Mouse (Mus musculus): ENCODE data around the gene Mrpl23. TPM values are rescaled to one million over a fixed set of nuclear protein-coding genes. Genes with fewer than 3 reads are reported as not detected.

Mrpl23 gene
- polyA plus RNA-seq, 1 experiment from 2014 or later, result 14.2 TPM

DNA sequence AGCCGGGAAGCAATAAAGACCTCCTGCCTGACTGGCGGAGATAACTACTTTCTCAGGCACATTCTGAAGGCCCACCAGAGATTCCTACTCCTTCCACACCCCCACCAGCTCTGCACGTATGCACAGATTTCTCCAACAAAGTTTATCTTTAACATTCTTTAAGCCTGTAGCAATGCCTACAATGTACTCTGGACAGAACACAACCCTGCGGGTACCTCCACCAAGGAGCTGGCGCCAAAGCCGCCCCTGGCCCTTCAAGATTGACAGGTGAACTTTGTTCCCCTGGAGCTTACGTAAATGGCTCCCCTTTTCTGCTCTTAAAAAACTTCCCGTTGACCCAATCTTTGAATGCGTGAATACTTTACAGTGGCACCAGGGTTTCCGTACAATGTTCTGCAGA, 3.1 kb upstream of the Mrpl23 start:
- Histone ChIP-seq H3K4me1 (ENCODE audit: control insufficient read depth, insufficient read depth, low read length) (peaks cover 45% of the 10 kb centered on the region), H3K27ac (ENCODE audit: low read length) (peak overlapping the region; percentile 38; the same call in 1 of the 2 replicates)

GRCm38 (mm10) chr7:142531973-142532521, 439 bp upstream of the Mrpl23 start:
- Histone ChIP-seq H3K27me3 (ENCODE audit: control insufficient read depth, insufficient read depth, low read length) (no peaks in the 10 kb centered on the region), H3K9ac (ENCODE audit: low read length) (peak overlapping the region; percentile 88), H3K4me3 (ENCODE audit: low read length) (no peak overlapping the region), H3K9me3 (replicated peaks; ENCODE audit: control insufficient read depth, low read length) (no peaks in the 10 kb centered on the region), H3K27ac (ENCODE audit: low read length) (peak overlapping the region; percentile 97), H3K36me3 (ENCODE audit: control insufficient read depth, insufficient read depth) (0 out of 2 replicates have a peak, but pooled peaks cover 5% of the 10 kb centered on the region), H3K4me1 (ENCODE audit: control insufficient read depth, insufficient read depth, low read length) (peaks cover 32% of the 10 kb centered on the region), H3K4me2 (ENCODE audit: low read depth, low read length) (peak overlapping the region; percentile 83)
- no peak for ATAC-seq (replicated peaks; ENCODE audit: extremely low read depth, insufficient read depth, low FRiP score)
- 63% methylated on average over 4 of the region's 4 CpGs for WGBS

More for the DNA sequence above, 3.1 kb upstream of the Mrpl23 start:
- Histone ChIP-seq H3K4me3 (ENCODE audit: low read length) (no peak overlapping the region), H3K4me2 (ENCODE audit: low read depth, low read length) (no peak overlapping the region), H3K9ac (ENCODE audit: low read length) (no peak overlapping the region), H3K36me3 (ENCODE audit: control insufficient read depth, insufficient read depth) (no peaks in the 10 kb centered on the region), H3K27me3 (ENCODE audit: control insufficient read depth, insufficient read depth, low read length) (no peaks in the 10 kb centered on the region), H3K9me3 (replicated peaks; ENCODE audit: control insufficient read depth, low read length) (no peaks in the 10 kb centered on the region)
- 44% methylated on average over 10 of the region's 10 CpGs for WGBS
- no peak for ATAC-seq (replicated peaks; ENCODE audit: extremely low read depth, insufficient read depth, low FRiP score)

DNA sequence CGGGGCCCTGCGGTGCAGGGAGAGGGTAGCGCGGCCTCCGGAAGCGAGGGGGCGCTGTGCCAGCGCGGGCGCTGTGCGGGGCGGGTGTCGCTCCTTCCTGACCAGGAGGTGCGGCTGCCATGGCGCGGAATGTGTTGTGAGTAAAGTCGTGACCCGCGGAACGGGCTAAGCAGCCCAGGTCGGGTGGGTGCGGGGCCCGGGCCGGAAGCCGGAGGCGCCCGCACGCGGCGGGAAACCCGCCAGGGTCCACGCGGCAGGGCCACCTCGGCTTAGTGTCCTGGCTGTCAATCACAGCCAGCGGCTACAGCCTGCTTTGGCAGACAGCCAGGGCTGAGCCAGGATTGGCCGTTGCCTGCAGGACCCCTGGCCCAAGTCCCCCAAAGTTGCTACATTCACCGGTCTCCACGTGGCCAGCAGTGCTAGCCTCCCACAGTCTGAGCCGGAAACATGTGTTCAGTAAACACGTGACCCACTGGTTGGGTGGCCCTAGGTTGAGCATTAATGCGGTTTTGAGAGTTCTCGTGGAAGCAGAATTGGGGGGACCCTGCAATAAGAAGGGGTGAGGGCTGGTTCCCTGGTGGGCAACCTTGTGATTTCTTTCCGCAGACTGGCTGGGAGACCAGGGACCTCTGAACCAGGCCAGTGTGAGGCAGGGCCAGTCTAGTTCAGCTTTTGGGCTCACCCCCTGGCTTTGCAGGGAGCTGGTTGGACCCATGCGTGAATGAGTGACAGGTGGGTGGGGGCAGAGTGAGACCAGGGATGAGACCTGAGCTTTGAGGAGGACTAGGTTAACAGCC, 771 bp downstream of the Mrpl23 start:
- peak overlapping the region; percentile 88 for H3K9ac ChIP-seq (ENCODE audit: low read length)
- H3K9me3 ChIP-seq (replicated peaks; ENCODE audit: control insufficient read depth, low read length), result no peaks in the 10 kb centered on the region
- H3K4me1 ChIP-seq (ENCODE audit: control insufficient read depth, insufficient read depth, low read length), result peaks cover 37% of the 10 kb centered on the region
- 2% methylated on average over 44 of the region's 44 CpGs for WGBS
- peak overlapping the region; percentile 83 for H3K4me2 ChIP-seq (ENCODE audit: low read depth, low read length)
- peak overlapping the region; percentile 97 for H3K27ac ChIP-seq (ENCODE audit: low read length)
- H3K4me3 ChIP-seq (ENCODE audit: low read length), result peak overlapping the region; percentile 78
- H3K27me3 ChIP-seq (ENCODE audit: control insufficient read depth, insufficient read depth, low read length), result no peaks in the 10 kb centered on the region
- ATAC-seq (replicated peaks; ENCODE audit: extremely low read depth, insufficient read depth, low FRiP score), result peak; percentile 73
- H3K36me3 ChIP-seq (ENCODE audit: control insufficient read depth, insufficient read depth), result 0 out of 2 replicates have a peak, but pooled peaks cover 5% of the 10 kb centered on the region

DNA sequence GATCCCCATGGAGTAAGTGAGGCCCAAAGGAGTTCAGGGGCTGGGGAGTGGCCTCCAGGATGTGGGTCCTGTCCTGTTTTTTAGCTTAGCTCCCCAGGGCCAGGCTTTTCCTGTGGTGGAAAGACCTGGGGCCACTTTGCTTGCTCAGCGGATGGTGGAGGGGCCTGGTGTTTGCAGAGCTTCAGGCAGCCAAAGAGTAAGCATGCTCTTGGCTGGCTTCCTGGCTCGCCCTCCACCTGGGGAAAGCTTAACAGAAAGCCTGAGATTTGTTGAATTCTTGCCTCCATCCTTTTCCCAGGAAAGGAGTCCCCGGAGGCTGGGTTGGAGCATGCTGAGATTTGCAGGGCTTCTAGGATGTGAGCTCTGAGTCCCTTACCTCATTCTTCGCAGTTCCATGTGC, 2.6 kb downstream of the Mrpl23 start:
- H3K27me3 ChIP-seq (ENCODE audit: control insufficient read depth, insufficient read depth, low read length), result no peaks in the 10 kb centered on the region
- peaks cover 36% of the 10 kb centered on the region for H3K4me1 ChIP-seq (ENCODE audit: control insufficient read depth, insufficient read depth, low read length)
- no peak overlapping the region for H3K4me2 ChIP-seq (ENCODE audit: low read depth, low read length)
- 62% methylated on average over 4 of the region's 4 CpGs for WGBS
- H3K27ac ChIP-seq (ENCODE audit: low read length), result peak overlapping the region; percentile 97
- H3K9ac ChIP-seq (ENCODE audit: low read length), result peak overlapping the region; percentile 35; the same call in 1 of the 2 replicates
- H3K4me3 ChIP-seq (ENCODE audit: low read length), result no peak overlapping the region
- 0 out of 2 replicates have a peak, but pooled peaks cover 5% of the 10 kb centered on the region for H3K36me3 ChIP-seq (ENCODE audit: control insufficient read depth, insufficient read depth)
- ATAC-seq (replicated peaks; ENCODE audit: extremely low read depth, insufficient read depth, low FRiP score), result no peak
- H3K9me3 ChIP-seq (replicated peaks; ENCODE audit: control insufficient read depth, low read length), result no peaks in the 10 kb centered on the region

- no peak overlapping the region for H3K4me2 ChIP-seq (ENCODE audit: low read depth, low read length)
- ATAC-seq (replicated peaks; ENCODE audit: extremely low read depth, insufficient read depth, low FRiP score), result no peak
- no peak overlapping the region for H3K4me3 ChIP-seq (ENCODE audit: low read length)
- H3K27ac ChIP-seq (ENCODE audit: low read length), result peak overlapping the region; percentile 97; the same call in 1 of the 2 replicates
- 94% methylated on average over 5 of the region's 5 CpGs for WGBS
- no peaks in the 10 kb centered on the region for H3K27me3 ChIP-seq (ENCODE audit: control insufficient read depth, insufficient read depth, low read length)
- no peaks in the 10 kb centered on the region for H3K9me3 ChIP-seq (replicated peaks; ENCODE audit: control insufficient read depth, low read length)
- H3K9ac ChIP-seq (ENCODE audit: low read length), result no peak overlapping the region
- peaks cover 36% of the 10 kb centered on the region for H3K4me1 ChIP-seq (ENCODE audit: control insufficient read depth, insufficient read depth, low read length)
- 0 out of 2 replicates have a peak, but pooled peaks cover 5% of the 10 kb centered on the region for H3K36me3 ChIP-seq (ENCODE audit: control insufficient read depth, insufficient read depth)
These were observed 3.3 kb downstream of the Mrpl23 start for GRCm38 (mm10) chr7:142535832-142536231.

- Histone ChIP-seq H3K9ac (ENCODE audit: low read length) (0 out of 2 replicates have a peak overlapping the region, but pooled peaks have one; percentile 47), H3K27ac (ENCODE audit: low read length) (peak overlapping the region; percentile 61), H3K9me3 (replicated peaks; ENCODE audit: control insufficient read depth, low read length) (no peaks in the 10 kb centered on the region), H3K36me3 (ENCODE audit: control insufficient read depth, insufficient read depth) (0 out of 2 replicates have a peak, but pooled peaks cover 5% of the 10 kb centered on the region), H3K4me2 (ENCODE audit: low read depth, low read length) (no peak overlapping the region), H3K4me3 (ENCODE audit: low read length) (no peak overlapping the region), H3K4me1 (ENCODE audit: control insufficient read depth, insufficient read depth, low read length) (peaks cover 32% of the 10 kb centered on the region), H3K27me3 (ENCODE audit: control insufficient read depth, insufficient read depth, low read length) (no peaks in the 10 kb centered on the region)
- ATAC-seq (replicated peaks; ENCODE audit: extremely low read depth, insufficient read depth, low FRiP score), result no peak
- WGBS, result 66% methylated on average over 5 of the region's 5 CpGs
These were observed 4.7 kb downstream of the Mrpl23 start for GRCm38 (mm10) chr7:142537181-142537580.

- H3K9me3 ChIP-seq (replicated peaks; ENCODE audit: control insufficient read depth, low read length), result no peaks in the 10 kb centered on the region
- H3K4me2 ChIP-seq (ENCODE audit: low read depth, low read length), result peak overlapping the region; percentile 13; the same call in 1 of the 2 replicates
- no peak overlapping the region for H3K4me3 ChIP-seq (ENCODE audit: low read length)
- 0 out of 2 replicates have a peak, but pooled peaks cover 5% of the 10 kb centered on the region for H3K36me3 ChIP-seq (ENCODE audit: control insufficient read depth, insufficient read depth)
- H3K4me1 ChIP-seq (ENCODE audit: control insufficient read depth, insufficient read depth, low read length), result peaks cover 33% of the 10 kb centered on the region
- H3K27ac ChIP-seq (ENCODE audit: low read length), result peak overlapping the region; percentile 81
- WGBS, result 11% methylated on average over 6 of the region's 6 CpGs
- peak; percentile 41; the same call in 1 of the 2 replicates for ATAC-seq (replicated peaks; ENCODE audit: extremely low read depth, insufficient read depth, low FRiP score)
- H3K27me3 ChIP-seq (ENCODE audit: control insufficient read depth, insufficient read depth, low read length), result no peaks in the 10 kb centered on the region
- H3K9ac ChIP-seq (ENCODE audit: low read length), result peak overlapping the region; percentile 51
These were observed 5.4 kb downstream of the Mrpl23 start for GRCm38 (mm10) chr7:142537879-142538278.

DNA sequence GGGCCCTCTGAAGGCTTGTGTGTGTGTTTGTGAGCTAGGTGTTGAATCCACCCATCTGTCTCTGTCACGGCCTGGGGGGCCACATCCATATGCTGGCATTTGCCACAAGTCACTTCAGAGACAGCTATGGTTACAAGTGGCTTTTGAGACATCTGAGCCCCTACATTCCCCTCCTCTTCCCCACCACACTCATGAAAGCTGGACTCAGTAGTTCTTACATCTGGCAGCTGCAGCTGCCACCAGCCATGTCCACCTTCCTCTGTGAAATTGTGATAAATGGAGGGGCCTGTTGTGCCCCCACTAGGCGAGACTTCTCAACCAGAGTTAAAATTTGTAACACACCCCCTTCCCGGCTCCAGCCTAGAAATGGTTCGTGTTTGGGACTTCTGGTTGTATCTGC, 5.8 kb downstream of the Mrpl23 start:
- Histone ChIP-seq H3K27ac (ENCODE audit: low read length) (peak overlapping the region; percentile 81), H3K4me3 (ENCODE audit: low read length) (no peak overlapping the region), H3K9ac (ENCODE audit: low read length) (peak overlapping the region; percentile 51), H3K4me2 (ENCODE audit: low read depth, low read length) (peak overlapping the region; percentile 13; the same call in 1 of the 2 replicates), H3K4me1 (ENCODE audit: control insufficient read depth, insufficient read depth, low read length) (peaks cover 37% of the 10 kb centered on the region), H3K27me3 (ENCODE audit: control insufficient read depth, insufficient read depth, low read length) (no peaks in the 10 kb centered on the region), H3K9me3 (replicated peaks; ENCODE audit: control insufficient read depth, low read length) (no peaks in the 10 kb centered on the region), H3K36me3 (ENCODE audit: control insufficient read depth, insufficient read depth) (0 out of 2 replicates have a peak, but pooled peaks cover 5% of the 10 kb centered on the region)
- ATAC-seq (replicated peaks; ENCODE audit: extremely low read depth, insufficient read depth, low FRiP score), result no peak
- WGBS, result 46% methylated on average over 4 of the region's 4 CpGs

DNA sequence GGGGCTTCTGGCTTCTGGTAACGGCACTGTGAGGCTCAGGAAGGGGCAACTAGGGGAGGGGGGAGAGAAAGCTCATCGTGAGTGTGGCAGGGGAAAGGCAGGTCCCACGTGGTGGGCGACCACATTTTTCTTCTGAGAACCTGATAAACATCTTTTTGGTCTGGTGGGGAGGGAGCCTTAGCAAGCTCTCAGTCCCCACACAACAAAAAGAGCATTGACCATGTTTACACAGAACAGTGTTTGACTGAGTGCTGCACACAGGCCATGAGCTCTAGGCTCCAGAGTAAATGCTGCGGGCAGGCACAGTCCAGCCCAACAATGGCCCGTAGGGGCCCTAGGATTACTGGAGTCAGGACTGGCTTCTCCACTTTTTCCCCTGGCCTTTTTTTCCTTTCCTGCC, 6.3 kb downstream of the Mrpl23 start:
- H3K27me3 ChIP-seq (ENCODE audit: control insufficient read depth, insufficient read depth, low read length), result no peaks in the 10 kb centered on the region
- no peak overlapping the region for H3K4me2 ChIP-seq (ENCODE audit: low read depth, low read length)
- H3K4me1 ChIP-seq (ENCODE audit: control insufficient read depth, insufficient read depth, low read length), result peaks cover 33% of the 10 kb centered on the region
- WGBS, result 39% methylated on average over 6 of the region's 6 CpGs
- ATAC-seq (replicated peaks; ENCODE audit: extremely low read depth, insufficient read depth, low FRiP score), result no peak
- H3K4me3 ChIP-seq (ENCODE audit: low read length), result no peak overlapping the region
- H3K9ac ChIP-seq (ENCODE audit: low read length), result peak overlapping the region; percentile 51
- no peaks in the 10 kb centered on the region for H3K9me3 ChIP-seq (replicated peaks; ENCODE audit: control insufficient read depth, low read length)
- H3K36me3 ChIP-seq (ENCODE audit: control insufficient read depth, insufficient read depth), result 0 out of 2 replicates have a peak, but pooled peaks cover 5% of the 10 kb centered on the region
- H3K27ac ChIP-seq (ENCODE audit: low read length), result peak overlapping the region; percentile 81

All from heart, embryonic 16.5 days (tissue).